Mouse (Mus musculus): ENCODE measurements around the gene Setd1b.

Gene Setd1b

GRCm38 (mm10) chr5:123140694-123141554 is 1.1 kb upstream of the Setd1b start:
- DNase-seq, result peak; percentile 85 to 86

- DNase-seq, result peak; percentile 72 to 77
Observed at GRCm38 (mm10) chr5:123141555-123142160, 335 bp upstream of the Setd1b start.

GRCm38 (mm10) chr5:123143251-123143970 is 1.4 kb downstream of the Setd1b start:
- DNase-seq, result peak in 1 of 2 experiments; percentile 50

GRCm38 (mm10) chr5:123143971-123144745 is 2.2 kb downstream of the Setd1b start:
- peak in 1 of 2 experiments; percentile 32 for DNase-seq

- peak in 1 of 2 experiments; percentile 59 for DNase-seq
Observed at GRCm38 (mm10) chr5:123144746-123145590, 3.0 kb downstream of the Setd1b start.

- DNase-seq, result no peak
Observed at GRCm38 (mm10) chr5:123146357-123146756, 4.4 kb downstream of the Setd1b start.

- DNase-seq, result no peak
Observed at GRCm38 (mm10) chr5:123147569-123147968, 5.6 kb downstream of the Setd1b start.

GRCm38 (mm10) chr5:123148073-123148722 is 6.2 kb downstream of the Setd1b start:
- peak in 1 of 2 experiments; percentile 58 for DNase-seq

GRCm38 (mm10) chr5:123149451-123150400 is 7.7 kb downstream of the Setd1b start:
- DNase-seq, result peak; percentile 88 to 91

GRCm38 (mm10) chr5:123150641-123151040 is 8.6 kb downstream of the Setd1b start:
- DNase-seq, result peak; percentile 83 to 93

- DNase-seq, result peak; percentile 73 to 83
Observed at GRCm38 (mm10) chr5:123151077-123151476, 9.1 kb downstream of the Setd1b start.

GRCm38 (mm10) chr5:123151707-123152362 is 9.8 kb downstream of the Setd1b start:
- peak in 1 of 2 experiments; percentile 39 for DNase-seq

- peak; percentile 44 to 72 for DNase-seq
Observed at GRCm38 (mm10) chr5:123152901-123153300, 10.9 kb downstream of the Setd1b start.

- DNase-seq, result peak; percentile 72 to 77
Observed at GRCm38 (mm10) chr5:123155425-123155824, 13.4 kb downstream of the Setd1b start.

GRCm38 (mm10) chr5:123156763-123157162 is 14.8 kb downstream of the Setd1b start:
- DNase-seq, result no peak

- no peak for DNase-seq
Observed at GRCm38 (mm10) chr5:123157972-123158371, 16.0 kb downstream of the Setd1b start.

- no peak for DNase-seq
Observed at GRCm38 (mm10) chr5:123159446-123159845, 17.5 kb downstream of the Setd1b start.

- DNase-seq, result no peak
Observed at GRCm38 (mm10) chr5:123159866-123160265, 17.9 kb downstream of the Setd1b start.

- no peak for DNase-seq
Observed at GRCm38 (mm10) chr5:123160341-123160740, 18.3 kb downstream of the Setd1b start.

Measured in thymus, postnatal 36 days (tissue).